Mouse (Mus musculus) heart, postnatal 0 days (tissue): ENCODE measurements around the gene Tmem269.

Experiments used
- CTCF ChIP-seq: IDR thresholded peaks from 2 replicates; pipeline ENCODE4 v1.5.1; 2016; ENCODE audit warnings: antibody characterized with exemption, control low read depth, low read depth
- EP300 ChIP-seq: IDR thresholded peaks from 2 replicates; pipeline ENCODE4 v1.6.1; 2016; ENCODE audit warnings: antibody characterized with exemption, low read depth

DNA sequence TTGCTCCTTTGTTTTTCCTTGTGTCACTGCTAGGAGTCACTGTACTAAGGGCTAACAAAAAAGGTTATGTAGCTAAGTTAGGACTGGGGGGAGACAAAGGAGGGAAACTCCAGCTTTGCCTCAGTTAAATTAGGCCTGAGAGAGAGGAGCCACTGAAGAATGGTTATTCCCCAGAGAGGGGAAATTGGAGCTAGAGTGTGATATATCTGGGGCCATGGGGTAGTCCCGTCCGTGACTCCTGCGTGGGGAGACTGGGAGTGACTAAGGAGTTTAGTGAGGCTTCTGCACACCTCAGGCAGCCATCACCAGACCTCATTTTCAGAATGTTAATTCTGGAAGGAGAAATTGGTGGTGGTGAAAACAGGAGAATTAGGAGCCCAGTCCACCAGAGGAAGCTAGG is 16.3 kb upstream of the Tmem269 start:
- TF ChIP-seq CTCF, result no peak
- TF ChIP-seq EP300, result no peak
